Mouse (Mus musculus) NIH3T3 (cell line): ENCODE measurements around the gene Fgf3.

Source experiments
- DNase-seq: peaks from one replicate; pipeline ENCODE4 v3.0.0-alpha.2; 2012; ENCODE audit warnings: low read depth

Gene Fgf3

GRCm38 (mm10) chr7:144837891-144838488, at the start of gene Fgf3:
Fgf3 (plus strand) TSS chr7:144838083.
- DNase-seq = no peak

- DNase-seq = no peak
Observed at GRCm38 (mm10) chr7:144788631-144789030, 49.3 kb upstream of the Fgf3 start.

- no peak for DNase-seq
Observed at GRCm38 (mm10) chr7:144789601-144790556, 48.0 kb upstream of the Fgf3 start.

- DNase-seq = no peak
Observed at GRCm38 (mm10) chr7:144791426-144791825, 46.5 kb upstream of the Fgf3 start.

- DNase-seq = no peak
Observed at GRCm38 (mm10) chr7:144793296-144793695, 44.6 kb upstream of the Fgf3 start.

GRCm38 (mm10) chr7:144795976-144796474, 41.9 kb upstream of the Fgf3 start:
- DNase-seq = no peak

- DNase-seq = no peak
Observed at GRCm38 (mm10) chr7:144796986-144797735, 40.7 kb upstream of the Fgf3 start.

- DNase-seq = peak; percentile 66
Observed at GRCm38 (mm10) chr7:144798471-144798870, 39.4 kb upstream of the Fgf3 start.

GRCm38 (mm10) chr7:144807036-144807435, 30.8 kb upstream of the Fgf3 start:
- no peak for DNase-seq

GRCm38 (mm10) chr7:144807976-144808577, 29.8 kb upstream of the Fgf3 start:
- DNase-seq = no peak

- DNase-seq = no peak
Observed at GRCm38 (mm10) chr7:144811521-144811920, 26.4 kb upstream of the Fgf3 start.

GRCm38 (mm10) chr7:144821901-144822300, 16.0 kb upstream of the Fgf3 start:
- DNase-seq = no peak

- no peak for DNase-seq
Observed at GRCm38 (mm10) chr7:144823988-144824387, 13.9 kb upstream of the Fgf3 start.

- no peak for DNase-seq
Observed at GRCm38 (mm10) chr7:144828369-144828768, 9.5 kb upstream of the Fgf3 start.

GRCm38 (mm10) chr7:144838522-144839503, 930 bp downstream of the Fgf3 start:
- no peak for DNase-seq

GRCm38 (mm10) chr7:144846158-144846557, 8.3 kb downstream of the Fgf3 start:
- peak; percentile 41 for DNase-seq

- DNase-seq = no peak
Observed at GRCm38 (mm10) chr7:144847067-144847466, 9.2 kb downstream of the Fgf3 start, which contains the start of gene Fgf4. Fgf4 (plus strand) TSS chr7:144847367.

- no peak for DNase-seq
Observed at GRCm38 (mm10) chr7:144851321-144851720, 13.4 kb downstream of the Fgf3 start.

GRCm38 (mm10) chr7:144854966-144855365, 17.1 kb downstream of the Fgf3 start:
- DNase-seq = no peak

- no peak for DNase-seq
Observed at GRCm38 (mm10) chr7:144857158-144857557, 19.3 kb downstream of the Fgf3 start.
